Mouse (Mus musculus): ENCODE measurements at regions not wholly inside any gene's neighbourhood (a gene's known extent, or its start where the extent isn't known, plus 50 kb on each side); places are given as distances from the start of the nearest gene placed in this dataset.

- Histone ChIP-seq H3K79me3 (ENCODE audit: low read depth) (no peaks in the 10 kb centered on the region), H3K4me3 (ENCODE audit: insufficient read depth, poor library complexity, severe bottlenecking) (no peak overlapping the region), H3ac (ENCODE audit: control insufficient read depth, insufficient read length, low read depth) (no peak overlapping the region), H3K27me3 (ENCODE audit: control insufficient read depth, insufficient read depth, insufficient read length) (no peaks in the 10 kb centered on the region), H3K36me3 (ENCODE audit: control insufficient read depth, insufficient read depth) (no peaks in the 10 kb centered on the region), H3K79me2 (ENCODE audit: control insufficient read depth, insufficient read depth) (no peaks in the 10 kb centered on the region)
- TF ChIP-seq MYOG (IDR thresholded peaks at IDR 0.05; ENCODE audit: control insufficient read depth, extremely low read depth, insufficient read length) (no peak), CEBPB (IDR thresholded peaks at IDR 0.05; ENCODE audit: low read depth) (no peak), CTCF (IDR thresholded peaks at IDR 0.05; ENCODE audit: control insufficient read depth, insufficient read depth, insufficient read length) (no peak), MAX (IDR thresholded peaks at IDR 0.05) (no peak), MYOD1 (IDR thresholded peaks at IDR 0.05; ENCODE audit: control insufficient read depth, insufficient read length, low read depth) (no peak), USF1 (IDR thresholded peaks at IDR 0.05; ENCODE audit: low read depth) (no peak), FOSL1 (IDR thresholded peaks at IDR 0.05; ENCODE audit: insufficient read depth, low read length, poor library complexity, severe bottlenecking) (no peak)
Measured at GRCm38 (mm10) chr1:121144981-121145380, 187.4 kb downstream of the Insig2 start.

- TF ChIP-seq USF1 (IDR thresholded peaks at IDR 0.05; ENCODE audit: low read depth) (no peak), MAX (IDR thresholded peaks at IDR 0.05) (no peak), FOSL1 (IDR thresholded peaks at IDR 0.05; ENCODE audit: insufficient read depth, low read length, poor library complexity, severe bottlenecking) (no peak), MYOG (IDR thresholded peaks at IDR 0.05; ENCODE audit: control insufficient read depth, extremely low read depth, insufficient read length) (no peak), CEBPB (IDR thresholded peaks at IDR 0.05; ENCODE audit: low read depth) (no peak), MYOD1 (IDR thresholded peaks at IDR 0.05; ENCODE audit: control insufficient read depth, insufficient read length, low read depth) (no peak), CTCF (IDR thresholded peaks at IDR 0.05; ENCODE audit: control insufficient read depth, insufficient read depth, insufficient read length) (no peak)
- Histone ChIP-seq H3K79me3 (ENCODE audit: low read depth) (no peaks in the 10 kb centered on the region), H3K79me2 (ENCODE audit: control insufficient read depth, insufficient read depth) (no peaks in the 10 kb centered on the region), H3K4me3 (ENCODE audit: insufficient read depth, poor library complexity, severe bottlenecking) (no peak overlapping the region), H3ac (ENCODE audit: control insufficient read depth, insufficient read length, low read depth) (no peak overlapping the region), H3K36me3 (ENCODE audit: control insufficient read depth, insufficient read depth) (no peaks in the 10 kb centered on the region), H3K27me3 (ENCODE audit: control insufficient read depth, insufficient read depth, insufficient read length) (peaks cover 6% of the 10 kb centered on the region)
Measured at GRCm38 (mm10) chr1:121153476-121153875, 178.9 kb downstream of the Insig2 start.

- Histone ChIP-seq H3K79me3 (ENCODE audit: low read depth) (no peaks in the 10 kb centered on the region), H3K27me3 (ENCODE audit: control insufficient read depth, insufficient read depth, insufficient read length) (peaks cover 6% of the 10 kb centered on the region), H3K36me3 (ENCODE audit: control insufficient read depth, insufficient read depth) (no peaks in the 10 kb centered on the region), H3K79me2 (ENCODE audit: control insufficient read depth, insufficient read depth) (no peaks in the 10 kb centered on the region), H3K4me3 (ENCODE audit: insufficient read depth, poor library complexity, severe bottlenecking) (no peak overlapping the region), H3ac (ENCODE audit: control insufficient read depth, insufficient read length, low read depth) (no peak overlapping the region)
- TF ChIP-seq MYOD1 (IDR thresholded peaks at IDR 0.05; ENCODE audit: control insufficient read depth, insufficient read length, low read depth) (no peak), FOSL1 (IDR thresholded peaks at IDR 0.05; ENCODE audit: insufficient read depth, low read length, poor library complexity, severe bottlenecking) (no peak), MAX (IDR thresholded peaks at IDR 0.05) (no peak), CTCF (IDR thresholded peaks at IDR 0.05; ENCODE audit: control insufficient read depth, insufficient read depth, insufficient read length) (no peak), USF1 (IDR thresholded peaks at IDR 0.05; ENCODE audit: low read depth) (no peak), MYOG (IDR thresholded peaks at IDR 0.05; ENCODE audit: control insufficient read depth, extremely low read depth, insufficient read length) (no peak), CEBPB (IDR thresholded peaks at IDR 0.05; ENCODE audit: low read depth) (no peak)
Measured at GRCm38 (mm10) chr1:121154616-121155015, 177.8 kb downstream of the Insig2 start.

GRCm38 (mm10) chr1:121168651-121169050, 163.7 kb downstream of the Insig2 start:
- Histone ChIP-seq H3K79me2 (ENCODE audit: control insufficient read depth, insufficient read depth) (no peaks in the 10 kb centered on the region), H3K27me3 (ENCODE audit: control insufficient read depth, insufficient read depth, insufficient read length) (no peaks in the 10 kb centered on the region), H3ac (ENCODE audit: control insufficient read depth, insufficient read length, low read depth) (no peak overlapping the region), H3K36me3 (ENCODE audit: control insufficient read depth, insufficient read depth) (no peaks in the 10 kb centered on the region), H3K79me3 (ENCODE audit: low read depth) (no peaks in the 10 kb centered on the region), H3K4me3 (ENCODE audit: insufficient read depth, poor library complexity, severe bottlenecking) (no peak overlapping the region)
- no peak for TF ChIP-seq CEBPB (IDR thresholded peaks at IDR 0.05; ENCODE audit: low read depth)

GRCm38 (mm10) chr1:121176541-121176940, 155.8 kb downstream of the Insig2 start:
- TF ChIP-seq CTCF (IDR thresholded peaks at IDR 0.05; ENCODE audit: control insufficient read depth, insufficient read depth, insufficient read length), result no peak
- TF ChIP-seq MYOD1 (IDR thresholded peaks at IDR 0.05; ENCODE audit: control insufficient read depth, insufficient read length, low read depth), result no peak
- no peak for TF ChIP-seq FOSL1 (IDR thresholded peaks at IDR 0.05; ENCODE audit: insufficient read depth, low read length, poor library complexity, severe bottlenecking)
- no peak for TF ChIP-seq MAX (IDR thresholded peaks at IDR 0.05)
- no peak for TF ChIP-seq USF1 (IDR thresholded peaks at IDR 0.05; ENCODE audit: low read depth)
- TF ChIP-seq MYOG (IDR thresholded peaks at IDR 0.05; ENCODE audit: control insufficient read depth, extremely low read depth, insufficient read length), result no peak
- no peak for TF ChIP-seq CEBPB (IDR thresholded peaks at IDR 0.05; ENCODE audit: low read depth)
- Histone ChIP-seq H3K79me2 (ENCODE audit: control insufficient read depth, insufficient read depth) (no peaks in the 10 kb centered on the region), H3ac (ENCODE audit: control insufficient read depth, insufficient read length, low read depth) (no peak overlapping the region), H3K79me3 (ENCODE audit: low read depth) (no peaks in the 10 kb centered on the region), H3K27me3 (ENCODE audit: control insufficient read depth, insufficient read depth, insufficient read length) (no peaks in the 10 kb centered on the region), H3K36me3 (ENCODE audit: control insufficient read depth, insufficient read depth) (no peaks in the 10 kb centered on the region), H3K4me3 (ENCODE audit: insufficient read depth, poor library complexity, severe bottlenecking) (no peak overlapping the region)

- H3K79me3 ChIP-seq (ENCODE audit: low read depth), result no peaks in the 10 kb centered on the region
- TF ChIP-seq MAX (IDR thresholded peaks at IDR 0.05) (no peak), CTCF (IDR thresholded peaks at IDR 0.05; ENCODE audit: control insufficient read depth, insufficient read depth, insufficient read length) (no peak), MYOG (IDR thresholded peaks at IDR 0.05; ENCODE audit: control insufficient read depth, extremely low read depth, insufficient read length) (no peak), CEBPB (IDR thresholded peaks at IDR 0.05; ENCODE audit: low read depth) (no peak), USF1 (IDR thresholded peaks at IDR 0.05; ENCODE audit: low read depth) (no peak), MYOD1 (IDR thresholded peaks at IDR 0.05; ENCODE audit: control insufficient read depth, insufficient read length, low read depth) (no peak), FOSL1 (IDR thresholded peaks at IDR 0.05; ENCODE audit: insufficient read depth, low read length, poor library complexity, severe bottlenecking) (no peak)
- H3ac ChIP-seq (ENCODE audit: control insufficient read depth, insufficient read length, low read depth), result no peak overlapping the region
- no peaks in the 10 kb centered on the region for H3K27me3 ChIP-seq (ENCODE audit: control insufficient read depth, insufficient read depth, insufficient read length)
- H3K36me3 ChIP-seq (ENCODE audit: control insufficient read depth, insufficient read depth), result no peaks in the 10 kb centered on the region
- no peaks in the 10 kb centered on the region for H3K79me2 ChIP-seq (ENCODE audit: control insufficient read depth, insufficient read depth)
- no peak overlapping the region for H3K4me3 ChIP-seq (ENCODE audit: insufficient read depth, poor library complexity, severe bottlenecking)
Measured at GRCm38 (mm10) chr1:121177136-121177907, 155.1 kb downstream of the Insig2 start.
